Mouse (Mus musculus): ENCODE measurements around the gene Abca5. TPM values are rescaled to one million over a fixed set of nuclear protein-coding genes. Genes with fewer than 3 reads are reported as not detected.

Abca5 gene
- 2.3 and 3.8 TPM in 2 replicates for polyA plus RNA-seq (2014; fragmentation: Nextera tagmentation; extraction: Ambion mirVana)

DNA sequence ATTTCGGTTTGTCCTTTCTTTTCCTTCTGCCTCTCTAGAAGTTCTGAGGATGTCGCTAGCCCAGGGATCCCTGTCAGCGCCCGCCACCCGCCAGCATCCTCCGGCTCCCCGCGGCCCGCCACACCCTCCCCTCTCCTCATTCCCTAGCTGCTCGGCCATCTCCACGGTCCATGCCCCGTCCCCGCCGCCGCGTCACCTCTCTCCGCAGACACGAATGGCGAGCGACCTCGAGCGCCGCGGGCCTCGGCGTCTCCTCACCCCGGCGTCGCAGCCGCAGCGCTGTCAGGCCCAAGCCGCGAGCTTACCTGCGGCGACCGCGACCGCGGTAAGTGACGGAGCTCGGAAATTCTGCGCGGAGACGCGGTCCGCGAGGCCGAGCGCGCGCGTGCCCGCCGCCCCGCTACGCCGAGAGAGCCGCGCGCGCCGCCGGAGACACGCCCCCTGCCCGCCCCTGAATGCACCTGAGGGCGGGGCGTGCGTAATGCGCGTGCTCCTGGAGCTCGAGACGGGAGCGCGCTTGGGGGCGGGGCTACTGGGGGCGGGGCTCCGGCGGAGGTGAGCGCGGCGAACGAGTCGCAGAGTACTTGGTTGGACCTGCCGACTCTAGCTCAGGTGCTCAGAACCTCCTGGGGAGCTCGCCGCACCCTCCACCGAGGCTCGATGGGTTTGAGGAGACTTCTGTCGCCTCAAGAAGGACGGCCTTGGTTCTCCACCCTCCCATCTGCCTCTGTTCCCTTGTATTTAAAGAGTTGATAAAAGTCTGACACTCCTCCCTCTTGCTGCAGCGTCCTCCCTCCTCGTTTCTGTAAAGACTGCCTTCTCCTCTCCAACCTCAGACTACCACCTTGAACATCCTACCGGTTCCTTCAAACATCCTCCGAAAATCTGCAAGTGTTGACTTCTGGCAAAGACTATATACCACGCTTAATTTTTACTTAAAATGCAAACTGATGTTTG lies at the start of gene Abca5:
Gene Abca5 (minus strand): TSS at position 428 of the 957 bp plus-strand sequence.
- H3K4me2 ChIP-seq (ENCODE audit: low read depth, low read length, severe bottlenecking), result peak within 1 kb of the TSS; percentile 91
- peak; percentile 95 for ATAC-seq (replicated peaks; ENCODE audit: low FRiP score)
- DNase-seq (ENCODE audit: low spot score), result peak; percentile 96
- H3K27me3 ChIP-seq (ENCODE audit: control insufficient read depth, insufficient read depth, low read length), result 0 out of 2 replicates have a peak, but pooled peaks cover 2% of the 10 kb centered on the region
- H3K9me3 ChIP-seq (ENCODE audit: control insufficient read depth, low read length), result no peaks in the 10 kb centered on the region
- H3K4me1 ChIP-seq (replicated peaks; ENCODE audit: control insufficient read depth, insufficient read depth, low read length), result no peaks in the 10 kb centered on the region
- no peak within 1 kb of the TSS for H3K27ac ChIP-seq (ENCODE audit: low read depth, low read length)
- H3K4me3 ChIP-seq (ENCODE audit: low read depth, low read length), result peak within 1 kb of the TSS; percentile 78
- no peaks in the 10 kb centered on the region for H3K36me3 ChIP-seq (ENCODE audit: control insufficient read depth, insufficient read depth, low read length)
- under 1% methylated on average over 88 of the region's 95 CpGs for WGBS
- peak within 1 kb of the TSS; percentile 72 for H3K9ac ChIP-seq (ENCODE audit: low read length)

DNA sequence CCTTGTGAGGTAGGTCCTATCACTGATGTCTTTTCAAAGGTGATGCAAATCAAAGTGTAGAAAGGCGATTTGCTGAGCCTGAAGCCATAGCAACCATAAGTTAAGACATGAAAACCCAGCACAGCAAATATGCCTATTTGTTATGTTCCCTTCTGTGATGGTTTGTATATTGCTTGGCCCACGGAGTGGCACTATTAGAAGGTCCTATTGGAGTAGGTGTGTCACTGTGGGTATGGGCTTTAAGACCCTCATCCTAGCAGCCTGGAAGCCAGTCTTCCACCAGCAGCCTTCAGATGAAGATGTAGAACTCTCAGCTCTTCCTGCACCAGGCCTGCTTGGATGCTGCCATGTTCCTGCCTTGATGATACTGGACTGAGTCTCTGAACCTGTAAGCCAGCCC lies 48.0 kb upstream of the Abca5 start:
- Histone ChIP-seq H3K4me1 (replicated peaks; ENCODE audit: control insufficient read depth, insufficient read depth, low read length) (no peaks in the 10 kb centered on the region), H3K27ac (ENCODE audit: low read depth, low read length) (no peak overlapping the region), H3K4me3 (ENCODE audit: low read depth, low read length) (no peak overlapping the region), H3K9ac (ENCODE audit: low read length) (no peak overlapping the region), H3K9me3 (ENCODE audit: control insufficient read depth, low read length) (no peaks in the 10 kb centered on the region), H3K27me3 (ENCODE audit: control insufficient read depth, insufficient read depth, low read length) (no peaks in the 10 kb centered on the region), H3K4me2 (ENCODE audit: low read depth, low read length, severe bottlenecking) (no peak overlapping the region), H3K36me3 (ENCODE audit: control insufficient read depth, insufficient read depth, low read length) (no peaks in the 10 kb centered on the region)
- WGBS, result 86% methylated on average over 2 of the region's 2 CpGs
- no peak for ATAC-seq (replicated peaks; ENCODE audit: low FRiP score)
- DNase-seq (ENCODE audit: low spot score), result no peak

DNA sequence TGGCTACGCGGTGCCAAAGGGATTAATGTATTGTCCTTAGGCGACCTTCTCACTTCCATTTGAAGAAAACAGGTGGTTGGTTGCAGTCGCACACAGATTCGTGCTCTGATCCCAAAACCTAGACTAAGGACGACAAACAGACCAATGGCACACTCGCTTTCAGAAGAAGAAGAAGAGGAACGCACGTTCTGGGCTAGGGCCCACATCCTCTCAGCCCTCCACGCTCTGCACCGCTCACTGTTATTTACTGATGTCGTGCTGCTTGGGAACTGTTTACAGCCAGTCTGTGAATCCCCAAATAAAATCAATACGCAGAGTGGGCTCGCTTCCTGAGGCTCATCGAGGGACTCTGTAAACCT lies 42.8 kb upstream of the Abca5 start:
- H3K27me3 ChIP-seq (ENCODE audit: control insufficient read depth, insufficient read depth, low read length), result no peaks in the 10 kb centered on the region
- 33% methylated on average over 15 of the region's 15 CpGs for WGBS
- H3K4me3 ChIP-seq (ENCODE audit: low read depth, low read length), result peak overlapping the region; percentile 14
- no peaks in the 10 kb centered on the region for H3K9me3 ChIP-seq (ENCODE audit: control insufficient read depth, low read length)
- H3K4me1 ChIP-seq (replicated peaks; ENCODE audit: control insufficient read depth, insufficient read depth, low read length), result peaks cover 3% of the 10 kb centered on the region; the same call in 1 of the 2 replicates
- no peaks in the 10 kb centered on the region for H3K36me3 ChIP-seq (ENCODE audit: control insufficient read depth, insufficient read depth, low read length)
- H3K9ac ChIP-seq (ENCODE audit: low read length), result no peak overlapping the region; the same call in 1 of the 2 replicates
- peak overlapping the region; percentile 47 for H3K4me2 ChIP-seq (ENCODE audit: low read depth, low read length, severe bottlenecking)
- ATAC-seq (replicated peaks; ENCODE audit: low FRiP score), result 0 out of 2 replicates have a peak, but pooled peaks have one; percentile 58
- no peak overlapping the region for H3K27ac ChIP-seq (ENCODE audit: low read depth, low read length)
- DNase-seq (ENCODE audit: low spot score), result no peak

DNA sequence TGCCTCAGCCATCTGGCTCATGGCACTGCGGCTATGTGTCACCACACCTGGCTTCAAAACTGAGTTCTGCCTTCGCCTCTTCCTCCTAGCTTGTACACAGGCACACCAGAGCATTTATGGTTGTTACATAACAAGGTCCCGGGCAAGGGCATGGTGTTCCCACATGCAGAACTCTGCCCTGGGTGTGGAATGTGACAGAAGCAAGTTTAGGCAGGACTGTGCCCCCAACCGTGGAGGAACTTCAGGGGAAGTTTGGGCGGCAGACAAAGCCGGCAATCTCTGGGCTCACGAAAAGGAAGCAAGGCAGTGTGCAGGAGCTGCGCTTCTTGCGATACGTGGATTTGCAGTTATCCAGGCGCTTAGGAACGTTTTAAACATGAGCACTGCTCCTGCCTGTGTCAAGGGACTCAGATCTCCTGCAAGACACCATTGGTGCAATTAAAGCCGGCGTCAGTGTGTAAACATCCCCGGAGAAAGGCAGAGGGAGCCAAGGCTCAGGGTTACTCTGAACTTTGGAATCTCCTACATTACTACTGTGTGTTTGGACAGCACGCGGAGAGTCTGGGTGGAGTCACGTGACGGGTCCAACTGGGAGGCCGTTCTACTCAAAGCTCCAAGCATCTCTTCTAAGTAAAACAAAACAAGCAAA lies 42.3 kb upstream of the Abca5 start:
- WGBS, result 12% methylated on average over 20 of the region's 20 CpGs
- no peaks in the 10 kb centered on the region for H3K9me3 ChIP-seq (ENCODE audit: control insufficient read depth, low read length)
- no peaks in the 10 kb centered on the region for H3K27me3 ChIP-seq (ENCODE audit: control insufficient read depth, insufficient read depth, low read length)
- H3K27ac ChIP-seq (ENCODE audit: low read depth, low read length), result no peak overlapping the region
- peak overlapping the region; percentile 13; the same call in 1 of the 2 replicates for H3K9ac ChIP-seq (ENCODE audit: low read length)
- DNase-seq (ENCODE audit: low spot score), result peak; percentile 56
- peak overlapping the region; percentile 14 for H3K4me3 ChIP-seq (ENCODE audit: low read depth, low read length)
- H3K4me1 ChIP-seq (replicated peaks; ENCODE audit: control insufficient read depth, insufficient read depth, low read length), result peaks cover 3% of the 10 kb centered on the region; the same call in 1 of the 2 replicates
- peak; percentile 82 for ATAC-seq (replicated peaks; ENCODE audit: low FRiP score)
- no peaks in the 10 kb centered on the region for H3K36me3 ChIP-seq (ENCODE audit: control insufficient read depth, insufficient read depth, low read length)
- H3K4me2 ChIP-seq (ENCODE audit: low read depth, low read length, severe bottlenecking), result peak overlapping the region; percentile 47

DNA sequence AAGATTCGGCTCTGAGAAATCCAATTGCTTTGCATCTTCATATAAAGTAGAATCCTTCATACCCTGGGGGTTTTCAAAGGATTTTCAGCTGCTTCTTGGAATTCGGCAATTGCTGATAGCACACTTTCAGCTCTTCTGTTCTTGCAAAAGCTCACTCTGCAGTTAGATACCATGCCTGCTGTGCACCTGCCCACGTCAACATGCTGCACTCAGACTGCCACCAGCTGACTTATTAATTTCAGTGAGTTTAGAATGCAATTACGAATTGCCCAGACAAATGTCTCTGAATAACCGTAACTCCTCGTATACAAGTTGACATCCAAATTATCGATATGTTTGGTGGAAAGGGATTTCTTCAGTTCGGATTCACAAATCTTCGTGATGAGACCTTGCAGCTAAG lies 36.5 kb upstream of the Abca5 start:
- H3K9ac ChIP-seq (ENCODE audit: low read length), result no peak overlapping the region
- H3K9me3 ChIP-seq (ENCODE audit: control insufficient read depth, low read length), result no peaks in the 10 kb centered on the region
- no peak overlapping the region for H3K4me3 ChIP-seq (ENCODE audit: low read depth, low read length)
- 85% methylated on average over 9 of the region's 9 CpGs for whole genome bisulfite sequencing
- DNase-seq (ENCODE audit: low spot score), result no peak
- H3K36me3 ChIP-seq (ENCODE audit: control insufficient read depth, insufficient read depth, low read length), result no peaks in the 10 kb centered on the region
- no peak overlapping the region for H3K4me2 ChIP-seq (ENCODE audit: low read depth, low read length, severe bottlenecking)
- no peaks in the 10 kb centered on the region for H3K27me3 ChIP-seq (ENCODE audit: control insufficient read depth, insufficient read depth, low read length)
- 0 out of 2 replicates have a peak, but pooled peaks cover 2% of the 10 kb centered on the region for H3K4me1 ChIP-seq (replicated peaks; ENCODE audit: control insufficient read depth, insufficient read depth, low read length)
- no peak for ATAC-seq (replicated peaks; ENCODE audit: low FRiP score)
- H3K27ac ChIP-seq (ENCODE audit: low read depth, low read length), result no peak overlapping the region

- Histone ChIP-seq H3K27ac (ENCODE audit: low read depth, low read length) (no peak overlapping the region), H3K4me1 (replicated peaks; ENCODE audit: control insufficient read depth, insufficient read depth, low read length) (0 out of 2 replicates have a peak, but pooled peaks cover 2% of the 10 kb centered on the region), H3K36me3 (ENCODE audit: control insufficient read depth, insufficient read depth, low read length) (no peaks in the 10 kb centered on the region), H3K27me3 (ENCODE audit: control insufficient read depth, insufficient read depth, low read length) (no peaks in the 10 kb centered on the region), H3K9ac (ENCODE audit: low read length) (no peak overlapping the region), H3K4me2 (ENCODE audit: low read depth, low read length, severe bottlenecking) (no peak overlapping the region), H3K9me3 (ENCODE audit: control insufficient read depth, low read length) (no peaks in the 10 kb centered on the region), H3K4me3 (ENCODE audit: low read depth, low read length) (no peak overlapping the region)
- ATAC-seq (replicated peaks; ENCODE audit: low FRiP score) (no peak), DNase-seq (ENCODE audit: low spot score) (no peak)
- 84% methylated on average over 15 of the region's 15 CpGs for WGBS
These were observed 34.9 kb upstream of the Abca5 start for GRCm38 (mm10) chr11:110372266-110372954.

GRCm38 (mm10) chr11:110371827-110372226 lies 34.3 kb upstream of the Abca5 start:
- Histone ChIP-seq H3K36me3 (ENCODE audit: control insufficient read depth, insufficient read depth, low read length) (no peaks in the 10 kb centered on the region), H3K9me3 (ENCODE audit: control insufficient read depth, low read length) (no peaks in the 10 kb centered on the region), H3K9ac (ENCODE audit: low read length) (no peak overlapping the region), H3K27me3 (ENCODE audit: control insufficient read depth, insufficient read depth, low read length) (no peaks in the 10 kb centered on the region), H3K4me2 (ENCODE audit: low read depth, low read length, severe bottlenecking) (no peak overlapping the region), H3K27ac (ENCODE audit: low read depth, low read length) (no peak overlapping the region), H3K4me3 (ENCODE audit: low read depth, low read length) (no peak overlapping the region), H3K4me1 (replicated peaks; ENCODE audit: control insufficient read depth, insufficient read depth, low read length) (0 out of 2 replicates have a peak, but pooled peaks cover 2% of the 10 kb centered on the region)
- ATAC-seq (replicated peaks; ENCODE audit: low FRiP score), result no peak
- DNase-seq (ENCODE audit: low spot score), result no peak
- WGBS, result 70% methylated on average over 8 of the region's 8 CpGs

GRCm38 (mm10) chr11:110369312-110370019 lies 31.9 kb upstream of the Abca5 start:
- no peaks in the 10 kb centered on the region for H3K9me3 ChIP-seq (ENCODE audit: control insufficient read depth, low read length)
- H3K4me3 ChIP-seq (ENCODE audit: low read depth, low read length), result no peak overlapping the region
- H3K9ac ChIP-seq (ENCODE audit: low read length), result no peak overlapping the region
- H3K4me1 ChIP-seq (replicated peaks; ENCODE audit: control insufficient read depth, insufficient read depth, low read length), result 0 out of 2 replicates have a peak, but pooled peaks cover 2% of the 10 kb centered on the region
- H3K4me2 ChIP-seq (ENCODE audit: low read depth, low read length, severe bottlenecking), result no peak overlapping the region
- ATAC-seq (replicated peaks; ENCODE audit: low FRiP score) (no peak), DNase-seq (ENCODE audit: low spot score) (no peak)
- no peak overlapping the region for H3K27ac ChIP-seq (ENCODE audit: low read depth, low read length)
- H3K36me3 ChIP-seq (ENCODE audit: control insufficient read depth, insufficient read depth, low read length), result no peaks in the 10 kb centered on the region
- no peaks in the 10 kb centered on the region for H3K27me3 ChIP-seq (ENCODE audit: control insufficient read depth, insufficient read depth, low read length)
- 16% methylated on average over 15 of the region's 15 CpGs for WGBS
